Mouse (Mus musculus) heart, postnatal 0 days (tissue): ENCODE results near the gene Cd320.
"Not testable (repeated sequence)": the region's sequence is repeated elsewhere in the genome, so short reads cannot be mapped to it uniquely, and the experiment has no call there.

ENCODE experiments used
- CTCF ChIP-seq: IDR thresholded peaks from 2 replicates; pipeline ENCODE4 v1.5.1; 2016; ENCODE audit warnings: antibody characterized with exemption, control low read depth, low read depth
- EP300 ChIP-seq: IDR thresholded peaks from 2 replicates; pipeline ENCODE4 v1.6.1; 2016; ENCODE audit warnings: antibody characterized with exemption, low read depth

GRCm38 (mm10) chr17:33891892-33892291, 49.0 kb downstream of the Cd320 start:
- TF ChIP-seq CTCF, EP300: not testable (repeated sequence)
